Mouse (Mus musculus) gastrocnemius, adult 8-10 months (tissue): ENCODE results near the gene Olfr1316. TPM values are rescaled to one million over a fixed set of nuclear protein-coding genes. Genes with fewer than 3 reads are reported as not detected.

Source experiments
- DNase-seq, 2 experiments: peaks; one replicate each; pipeline ENCODE4 v3.0.0; 2022; ENCODE audit warnings: low spot score in 2 of 2
- total RNA-seq, 4 experiments: library from RNA; stranded (reverse); gene quantifications; 2 replicates each; pipeline ENCODE4 v1.2.4; 2022

The Olfr1316 gene
- not detected for total RNA-seq

DNA sequence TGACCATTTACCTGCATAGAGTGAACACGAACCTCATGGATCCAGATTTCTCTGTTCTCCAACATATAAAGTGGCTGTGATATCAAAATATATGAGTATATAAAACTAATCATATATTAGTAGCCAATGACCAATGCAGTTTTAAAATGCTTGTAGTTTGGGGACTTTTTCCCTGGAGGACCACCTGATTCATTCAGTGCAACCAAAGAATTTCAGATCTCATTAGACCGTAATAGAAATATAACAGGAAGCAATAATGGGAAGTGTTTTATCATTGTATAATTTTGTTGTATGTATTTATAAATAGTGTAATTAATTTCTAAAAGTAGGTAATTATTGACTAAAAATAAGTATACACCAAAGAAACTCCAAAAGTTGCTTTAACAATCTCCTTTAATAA lies at the start of gene Olfr1316:
Gene Olfr1316 (minus strand): TSS at position 101 of the 400 bp plus-strand sequence.
- no peak for DNase-seq

DNA sequence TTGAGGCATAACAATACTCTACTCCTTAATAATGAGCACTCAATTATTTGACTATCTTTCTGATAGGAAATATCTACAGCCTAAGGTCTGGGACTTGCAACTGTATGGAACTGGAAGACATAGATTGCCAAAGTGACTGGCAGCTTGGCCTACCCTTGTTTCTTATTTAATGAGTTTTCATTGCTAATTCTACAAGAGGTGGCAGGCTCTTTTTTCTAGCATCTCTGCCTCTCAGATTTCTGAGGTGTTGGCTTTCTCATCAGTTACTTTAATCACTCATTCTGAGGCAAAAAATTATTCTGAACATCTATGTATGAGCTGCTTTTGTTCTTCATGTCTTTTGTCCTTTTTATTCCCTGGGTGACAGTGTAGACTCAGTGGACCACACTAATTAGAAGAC lies 19.1 kb upstream of the Olfr1316 start, which contains the start of gene Olfr1318:
Gene Olfr1318 (plus strand): TSS at position 301 of the 400 bp plus-strand sequence.
- DNase-seq, result no peak

DNA sequence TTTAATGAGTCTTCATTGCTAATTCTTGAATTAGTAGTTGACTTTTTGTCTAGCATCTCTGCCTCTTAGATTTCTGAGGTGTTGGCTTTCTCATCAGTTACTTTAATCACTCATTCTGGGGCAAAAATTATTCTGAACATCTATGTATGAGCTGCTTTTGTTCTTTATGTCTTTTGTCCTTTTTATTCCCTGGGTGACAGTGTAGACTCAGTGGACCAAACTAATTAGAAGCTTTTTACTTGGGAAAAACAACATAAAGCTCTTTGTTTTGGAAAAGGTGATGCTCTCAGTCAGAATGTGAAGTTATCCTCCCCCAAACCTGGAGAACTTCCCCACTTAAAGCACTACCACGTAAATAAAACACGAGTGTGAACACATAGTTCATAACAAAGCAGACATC lies 5.3 kb upstream of the Olfr1316 start, which contains the start of gene Olfr1317:
Gene Olfr1317 (plus strand): TSS at position 301 of the 400 bp plus-strand sequence.
- no peak for DNase-seq

DNA sequence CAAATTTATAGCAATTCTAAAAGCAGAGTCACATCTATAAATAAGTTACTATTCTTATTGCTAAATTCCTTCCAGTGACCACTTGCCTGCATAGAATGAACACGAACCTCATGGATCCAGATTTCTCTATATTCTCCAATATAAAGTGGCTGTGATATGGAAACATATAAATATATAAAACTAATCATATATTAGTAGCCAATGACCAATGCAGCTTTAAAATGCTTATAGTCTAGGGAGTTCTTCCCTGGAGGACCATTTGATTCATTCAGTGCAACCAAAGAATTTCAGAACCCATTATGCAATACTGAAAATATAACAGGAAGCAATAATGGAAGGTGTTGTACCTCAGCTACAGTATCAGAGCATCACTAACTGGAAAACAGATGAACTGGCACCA lies 19.4 kb downstream of the Olfr1316 start, which contains the start of gene Olfr1315-ps1:
Gene Olfr1315-ps1 (minus strand): TSS at position 101 of the 400 bp plus-strand sequence.
- no peak for DNase-seq

DNA sequence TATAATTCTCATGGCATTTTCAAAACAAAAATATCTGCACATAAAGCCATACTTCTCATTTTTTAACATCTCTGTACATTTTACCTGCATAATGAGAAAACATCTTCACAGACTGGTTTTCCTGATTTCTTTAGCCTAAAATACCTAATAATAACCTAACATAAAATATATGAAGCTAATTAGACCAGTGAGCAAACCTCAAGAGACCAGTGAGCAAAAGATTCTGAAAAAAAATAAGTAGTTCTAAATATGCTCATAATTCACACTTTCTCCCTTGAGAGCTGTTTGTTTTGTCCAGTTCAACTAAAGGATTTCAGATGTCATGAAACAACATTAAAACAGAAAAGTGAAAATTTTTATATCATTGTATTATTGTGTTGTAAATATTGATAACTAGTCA lies 38.1 kb downstream of the Olfr1316 start, which contains the start of gene Olfr1314:
Gene Olfr1314 (minus strand): TSS at position 101 of the 400 bp plus-strand sequence.
- DNase-seq, result no peak

DNA sequence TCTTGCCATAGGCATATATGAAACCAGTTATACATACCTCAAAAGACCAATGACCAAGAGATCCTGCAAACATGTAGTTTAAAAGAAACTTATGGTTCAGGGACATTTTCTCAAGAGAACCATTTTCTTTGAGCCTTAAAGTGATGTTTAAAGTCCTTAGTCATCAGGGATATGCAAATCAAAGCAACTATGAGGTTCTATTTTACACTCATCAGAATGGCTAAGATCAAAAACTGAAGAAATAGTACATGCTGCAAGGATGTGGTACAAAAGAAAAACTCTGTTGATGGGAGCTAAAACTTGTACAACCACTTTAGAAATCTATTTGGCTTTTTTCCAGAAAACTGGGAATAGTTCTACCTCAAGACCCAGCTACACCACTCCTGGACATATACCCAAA lies 57.0 kb downstream of the Olfr1316 start, which contains the start of gene Olfr1313:
Gene Olfr1313 (minus strand): TSS at position 101 of the 400 bp plus-strand sequence.
- DNase-seq, result no peak

Other genes with a start within 250 kb of the Olfr1316 start
- not detected for gene Olfr1306, start 218.7 kb downstream of the Olfr1316 start, total RNA-seq
- under 1 TPM in 1 of 4 experiments, not detected in 3; 0.02 TPM for gene Olfr1307, start 185.5 kb downstream of the Olfr1316 start, total RNA-seq
- gene Olfr1308, start 170.0 kb downstream of the Olfr1316 start, total RNA-seq, result not detected
- not detected for gene Olfr1309, start 144.7 kb downstream of the Olfr1316 start, total RNA-seq
- gene Olfr1310, start 122.3 kb downstream of the Olfr1316 start, total RNA-seq, result not detected
- not detected for gene Olfr1311, start 110.6 kb downstream of the Olfr1316 start, total RNA-seq
- gene Olfr1312, start 84.7 kb downstream of the Olfr1316 start, total RNA-seq, result not detected
- not detected for gene Olfr1313, start 57.1 kb downstream of the Olfr1316 start, total RNA-seq
- gene Olfr1314, start 38.2 kb downstream of the Olfr1316 start, total RNA-seq, result not detected
- not detected for gene Olfr1315-ps1, start 19.5 kb downstream of the Olfr1316 start, total RNA-seq
- gene Olfr1317, start 5.4 kb upstream of the Olfr1316 start, total RNA-seq, result not detected
- not detected for gene Olfr1318, start 19.2 kb upstream of the Olfr1316 start, total RNA-seq
- gene Lpcat4, start 104.5 kb upstream of the Olfr1316 start, total RNA-seq, result 1 to 10 TPM in 2 of 4 experiments, under 1 TPM in 2; 0.61 to 1.3 (median 0.97) TPM
- not detected for gene Nutm1, start 124.3 kb upstream of the Olfr1316 start, total RNA-seq
- gene Nop10, start 126.9 kb upstream of the Olfr1316 start, total RNA-seq, result 10 to 100 TPM; 50.0 to 61.0 (median 55.2) TPM
- 10 to 100 TPM; 26.2 to 30.9 (median 27.1) TPM for gene Slc12a6, start 130.8 kb upstream of the Olfr1316 start, total RNA-seq
- gene Gm21985, start 131.3 kb upstream of the Olfr1316 start, total RNA-seq, result under 1 TPM in 3 of 4 experiments, not detected in 1; 0.72 to 0.89 (median 0.87) TPM
- 10 to 100 TPM; 72.9 to 76.0 (median 73.7) TPM for gene Emc4, start 233.1 kb upstream of the Olfr1316 start, total RNA-seq
- 1 to 10 TPM; 1.7 to 4.3 (median 2.0) TPM for gene Katnbl1, start 244.2 kb upstream of the Olfr1316 start, total RNA-seq